Mouse (Mus musculus): ENCODE data around the gene Prmt7.
A peak's percentile ranks its signal among the peaks of the same experiment; 100 is the strongest.
"Not testable (repeated sequence)": the region's sequence is repeated elsewhere in the genome, so short reads cannot be mapped to it uniquely, and the experiment has no call there.

The Prmt7 gene

GRCm38 (mm10) chr8:106210821-106211345 is at the start of gene Prmt7, which contains the start of gene Slc7a6os:
TSS of gene Prmt7 (plus strand) at chr8:106210936.
TSS of gene Slc7a6os (minus strand) at chr8:106210935.
- DNase-seq (ENCODE audit: low spot score), result peak; percentile 98

- no peak for DNase-seq (ENCODE audit: low spot score)
Measured at GRCm38 (mm10) chr8:106163251-106163650, 47.5 kb upstream of the Prmt7 start.

- DNase-seq (ENCODE audit: low spot score), result peak; percentile 75
Measured at GRCm38 (mm10) chr8:106165460-106165859, 45.3 kb upstream of the Prmt7 start.

- DNase-seq (ENCODE audit: low spot score), result peak; percentile 90
Measured at GRCm38 (mm10) chr8:106168356-106169016, 42.2 kb upstream of the Prmt7 start, which contains the start of gene Slc7a6. TSS of gene Slc7a6 (plus strand) at chr8:106168857.

GRCm38 (mm10) chr8:106169017-106169933 is 41.5 kb upstream of the Prmt7 start:
- DNase-seq (ENCODE audit: low spot score), result peak; percentile 64

GRCm38 (mm10) chr8:106169934-106170480 is 40.7 kb upstream of the Prmt7 start:
- no peak for DNase-seq (ENCODE audit: low spot score)

GRCm38 (mm10) chr8:106173566-106173965 is 37.2 kb upstream of the Prmt7 start:
- no peak for DNase-seq (ENCODE audit: low spot score)

- peak; percentile 14 for DNase-seq (ENCODE audit: low spot score)
Measured at GRCm38 (mm10) chr8:106176891-106177290, 33.8 kb upstream of the Prmt7 start.

- DNase-seq (ENCODE audit: low spot score), result no peak
Measured at GRCm38 (mm10) chr8:106177594-106177993, 33.1 kb upstream of the Prmt7 start.

- DNase-seq (ENCODE audit: low spot score), result no peak
Measured at GRCm38 (mm10) chr8:106178428-106178827, 32.3 kb upstream of the Prmt7 start.

GRCm38 (mm10) chr8:106185628-106186270 is 25.0 kb upstream of the Prmt7 start:
- DNase-seq (ENCODE audit: low spot score), result no peak

- no peak for DNase-seq (ENCODE audit: low spot score)
Measured at GRCm38 (mm10) chr8:106186394-106186793, 24.3 kb upstream of the Prmt7 start.

GRCm38 (mm10) chr8:106189162-106189561 is 21.6 kb upstream of the Prmt7 start:
- DNase-seq (ENCODE audit: low spot score), result no peak

- no peak for DNase-seq (ENCODE audit: low spot score)
Measured at GRCm38 (mm10) chr8:106191639-106192038, 19.1 kb upstream of the Prmt7 start.

- DNase-seq (ENCODE audit: low spot score), result no peak
Measured at GRCm38 (mm10) chr8:106193162-106193561, 17.6 kb upstream of the Prmt7 start.

- no peak for DNase-seq (ENCODE audit: low spot score)
Measured at GRCm38 (mm10) chr8:106194062-106194461, 16.7 kb upstream of the Prmt7 start.

- peak; percentile 72 for DNase-seq (ENCODE audit: low spot score)
Measured at GRCm38 (mm10) chr8:106198741-106199140, 12.0 kb upstream of the Prmt7 start.

- DNase-seq (ENCODE audit: low spot score), result not testable (repeated sequence)
Measured at GRCm38 (mm10) chr8:106199596-106199995, 11.1 kb upstream of the Prmt7 start.

- DNase-seq (ENCODE audit: low spot score), result peak; percentile 64
Measured at GRCm38 (mm10) chr8:106210035-106210731, 553 bp upstream of the Prmt7 start.

- DNase-seq (ENCODE audit: low spot score), result no peak
Measured at GRCm38 (mm10) chr8:106211421-106211820, 685 bp downstream of the Prmt7 start.

GRCm38 (mm10) chr8:106213959-106214358 is 3.2 kb downstream of the Prmt7 start:
- no peak for DNase-seq (ENCODE audit: low spot score)
